Mouse (Mus musculus): ENCODE results near the gene Cd33.

- TF ChIP-seq CTCF (IDR thresholded peaks at IDR 0.05) (no peak), POLR2A (IDR thresholded peaks at IDR 0.05; ENCODE audit: insufficient read depth, low read depth, low read length) (no peak), EP300 (IDR thresholded peaks at IDR 0.05; ENCODE audit: insufficient read depth, low read depth, low read length) (no peak)
These were observed 61.0 kb downstream of the Cd33 start for GRCm38 (mm10) chr7:43483236-43483635.
